Mouse (Mus musculus) kidney, adult 2 months (tissue): ENCODE results near the gene Ttc28.

Experiments used
- CTCF ChIP-seq: fragments of 200-500 bp; conservative IDR thresholded peaks from 2 replicates; pipeline ENCODE4 v1.5.1; 2011; ENCODE audit warnings: low read depth, mild to moderate bottlenecking, control low read depth, low read length, moderate library complexity, mixed read lengths; ENCODE audit not compliant: insufficient read depth, insufficient read length
- POLR2A ChIP-seq: fragments of 200-500 bp; IDR thresholded peaks from one replicate; pipeline ENCODE4 v1.6.1; 2011; ENCODE audit warnings: low read depth, low read length, control low read depth

GRCm38 (mm10) chr5:111304730-111305129 is 425.1 kb downstream of the Ttc28 start:
- no peak for TF ChIP-seq POLR2A
- peak; percentile 56 for TF ChIP-seq CTCF
